Mouse (Mus musculus) testis, postnatal 14 days (tissue): ENCODE data around the gene Derl3.
"Not testable (repeated sequence)": the region's sequence is repeated elsewhere in the genome, so short reads cannot be mapped to it uniquely, and the experiment has no call there.

Experiments used
- DNase-seq: peaks from one replicate; pipeline ENCODE4 v3.0.0; 2021; ENCODE audit warnings: low spot score

The Derl3 gene

GRCm38 (mm10) chr10:75872915-75873542 lies 20.2 kb upstream of the Derl3 start:
- peak; percentile 64 for DNase-seq

- no peak for DNase-seq
Observed at GRCm38 (mm10) chr10:75873543-75874170, 19.6 kb upstream of the Derl3 start.

- DNase-seq = no peak
Observed at GRCm38 (mm10) chr10:75878836-75879235, 14.4 kb upstream of the Derl3 start.

GRCm38 (mm10) chr10:75880351-75880750 lies 12.9 kb upstream of the Derl3 start:
- DNase-seq = no peak

- no peak for DNase-seq
Observed at GRCm38 (mm10) chr10:75880771-75881577, 12.2 kb upstream of the Derl3 start.

- no peak for DNase-seq
Observed at GRCm38 (mm10) chr10:75881578-75882432, 11.4 kb upstream of the Derl3 start.

- no peak for DNase-seq
Observed at GRCm38 (mm10) chr10:75882433-75883231, 10.6 kb upstream of the Derl3 start.

- peak; percentile 82 for DNase-seq
Observed at GRCm38 (mm10) chr10:75883232-75883552, 10.0 kb upstream of the Derl3 start.

GRCm38 (mm10) chr10:75884742-75885141 lies 8.5 kb upstream of the Derl3 start:
- no peak for DNase-seq

GRCm38 (mm10) chr10:75887504-75887903 lies 5.7 kb upstream of the Derl3 start:
- not testable (repeated sequence) for DNase-seq

GRCm38 (mm10) chr10:75889406-75890153 lies 3.6 kb upstream of the Derl3 start:
- DNase-seq = no peak

- no peak for DNase-seq
Observed at GRCm38 (mm10) chr10:75894601-75895000, 1.4 kb downstream of the Derl3 start.

- no peak for DNase-seq
Observed at GRCm38 (mm10) chr10:75895730-75896129, 2.5 kb downstream of the Derl3 start.

- DNase-seq = no peak
Observed at GRCm38 (mm10) chr10:75896208-75896607, 3.0 kb downstream of the Derl3 start.

GRCm38 (mm10) chr10:75897373-75897772 lies 4.2 kb downstream of the Derl3 start:
- no peak for DNase-seq

GRCm38 (mm10) chr10:75898039-75898564 lies 4.9 kb downstream of the Derl3 start:
- DNase-seq = no peak

GRCm38 (mm10) chr10:75898846-75899245 lies 5.6 kb downstream of the Derl3 start:
- peak; percentile 51 for DNase-seq

GRCm38 (mm10) chr10:75904391-75904790 lies 11.2 kb downstream of the Derl3 start:
- DNase-seq = no peak

GRCm38 (mm10) chr10:75906882-75907281 lies 13.7 kb downstream of the Derl3 start:
- no peak for DNase-seq

GRCm38 (mm10) chr10:75910698-75911097 lies 17.5 kb downstream of the Derl3 start:
- no peak for DNase-seq
